Mouse (Mus musculus) midbrain, embryonic 10.5 days (tissue): ENCODE measurements at regions not wholly inside any gene's neighbourhood (a gene's known extent, or its start where the extent isn't known, plus 50 kb on each side); places are given as distances from the start of the nearest gene placed in this dataset.

Source experiments
- DNase-seq: peaks from one replicate; pipeline ENCODE4 v3.0.0-alpha.2; 2017; ENCODE audit warnings: low spot score
- H3K27ac ChIP-seq: fragments of 300-500 bp; sonication (generic); replicated peaks from 2 replicates; pipeline ENCODE4 v1.5.1; 2016; ENCODE audit warnings: mild to moderate bottlenecking
- H3K27me3 ChIP-seq: fragments of 300-500 bp; sonication (generic); 2 replicates; pipeline ENCODE4 v1.6.1; 2016; ENCODE audit warnings: low read depth, mild to moderate bottlenecking; ENCODE audit not compliant: poor library complexity, severe bottlenecking
- H3K36me3 ChIP-seq: fragments of 300-500 bp; sonication (generic); 2 replicates; pipeline ENCODE4 v1.6.1; 2016; ENCODE audit warnings: mild to moderate bottlenecking, moderate library complexity
- H3K4me1 ChIP-seq: fragments of 300-500 bp; sonication (generic); 2 replicates; pipeline ENCODE4 v1.6.1; 2016
- H3K4me3 ChIP-seq: fragments of 300-500 bp; sonication (generic); 2 replicates; pipeline ENCODE4 v1.5.1; 2016; ENCODE audit warnings: mild to moderate bottlenecking, moderate library complexity
- H3K9me3 ChIP-seq: fragments of 300-500 bp; sonication (generic); replicated peaks from 2 replicates; pipeline ENCODE4 v1.6.1; 2016; ENCODE audit warnings: mild to moderate bottlenecking
- WGBS: fragments of 180-500 bp; shearing (Covaris S2); methylation state at CpG from one replicate; pipeline ENCODE4 v1.1.7; 2016; 5-methylcytosine and 5-hydroxymethylcytosine counted together

DNA sequence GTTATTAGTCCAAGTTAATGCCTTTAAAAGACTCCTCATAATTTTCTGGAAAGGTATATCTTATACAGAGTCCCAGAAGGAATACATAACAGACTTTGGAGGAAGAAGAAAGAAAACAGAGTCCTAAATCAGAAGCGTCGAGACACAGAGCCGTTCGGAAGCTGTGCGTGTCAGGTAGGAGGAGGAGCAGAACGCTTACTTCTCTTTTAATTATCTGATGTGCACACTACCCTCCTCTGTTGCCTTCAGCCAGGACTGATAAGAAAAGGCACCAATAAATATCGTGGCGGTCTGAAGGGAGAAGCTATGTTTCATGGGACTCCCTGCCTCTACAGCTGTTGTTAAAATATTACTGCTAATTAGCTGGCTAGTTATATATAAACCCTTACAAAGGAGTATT, 296.2 kb downstream of the Dhx15 start:
- DNase-seq: no peak
- H3K9me3 ChIP-seq: no peaks in the 10 kb centered on the region
- no peak overlapping the region for H3K4me3 ChIP-seq
- no peak overlapping the region for H3K27ac ChIP-seq
- 94% methylated on average over 8 of the region's 8 CpGs for WGBS
- no peaks in the 10 kb centered on the region for H3K36me3 ChIP-seq
- no peaks in the 10 kb centered on the region for H3K27me3 ChIP-seq
- H3K4me1 ChIP-seq: no peaks in the 10 kb centered on the region

- no peaks in the 10 kb centered on the region for H3K36me3 ChIP-seq
- DNase-seq: no peak
- H3K4me3 ChIP-seq: no peak overlapping the region
- peaks cover 5% of the 10 kb centered on the region; the same call in 1 of the 2 replicates for H3K4me1 ChIP-seq
- 84% methylated on average over 4 of the region's 4 CpGs for WGBS
- no peak overlapping the region for H3K27ac ChIP-seq
- no peaks in the 10 kb centered on the region for H3K27me3 ChIP-seq
- H3K9me3 ChIP-seq: no peaks in the 10 kb centered on the region
These were observed 299.0 kb downstream of the Dhx15 start for GRCm38 (mm10) chr5:51891341-51891740.

DNA sequence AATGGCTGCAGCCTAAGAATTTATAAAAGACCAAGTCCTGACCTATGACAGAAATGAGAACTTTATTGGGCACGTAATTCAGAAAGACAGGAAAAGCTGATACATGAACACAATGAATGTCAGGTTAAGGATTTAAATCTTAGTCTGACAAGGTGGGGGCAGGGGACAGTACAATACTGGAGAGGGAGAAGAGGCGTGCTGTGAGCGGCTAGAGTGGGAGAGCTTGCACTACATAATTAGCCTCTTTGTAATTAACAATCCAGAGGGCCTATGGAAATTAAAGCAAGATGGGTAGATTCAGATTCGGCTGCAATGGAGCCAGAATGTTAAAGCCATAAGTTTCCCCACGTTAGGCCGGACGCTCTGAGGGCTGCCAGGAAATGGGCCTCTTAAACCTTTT, 301.9 kb downstream of the Dhx15 start:
- Histone ChIP-seq H3K36me3 (no peaks in the 10 kb centered on the region), H3K9me3 (no peaks in the 10 kb centered on the region), H3K27ac (no peak overlapping the region), H3K4me1 (peaks cover 5% of the 10 kb centered on the region; the same call in 1 of the 2 replicates), H3K27me3 (no peaks in the 10 kb centered on the region), H3K4me3 (no peak overlapping the region)
- 70% methylated on average over 7 of the region's 7 CpGs for WGBS
- DNase-seq: no peak

DNA sequence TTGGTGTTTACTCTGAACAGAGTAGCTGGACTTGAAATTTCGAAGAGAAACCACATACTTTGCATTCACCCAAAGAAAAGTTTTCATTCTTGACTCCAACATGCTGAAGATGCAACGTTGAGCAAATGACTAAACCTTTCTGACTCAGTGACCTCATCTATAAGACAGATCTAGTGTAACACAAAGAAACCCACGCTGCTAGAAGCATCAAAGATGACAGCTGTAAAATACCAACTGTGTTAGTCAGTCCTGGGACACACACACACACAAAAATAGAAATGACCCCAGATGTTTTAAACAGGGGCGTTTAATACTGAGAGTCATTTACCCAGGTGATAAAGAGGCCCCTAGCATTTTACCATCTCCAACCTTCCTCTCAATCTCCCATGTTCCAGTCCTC, 307.7 kb downstream of the Dhx15 start:
- Histone ChIP-seq H3K4me1 (no peaks in the 10 kb centered on the region), H3K4me3 (no peak overlapping the region), H3K36me3 (no peaks in the 10 kb centered on the region), H3K27me3 (no peaks in the 10 kb centered on the region), H3K27ac (no peak overlapping the region), H3K9me3 (no peaks in the 10 kb centered on the region)
- no peak for DNase-seq
- WGBS: 75% methylated on average over 4 of the region's 4 CpGs

DNA sequence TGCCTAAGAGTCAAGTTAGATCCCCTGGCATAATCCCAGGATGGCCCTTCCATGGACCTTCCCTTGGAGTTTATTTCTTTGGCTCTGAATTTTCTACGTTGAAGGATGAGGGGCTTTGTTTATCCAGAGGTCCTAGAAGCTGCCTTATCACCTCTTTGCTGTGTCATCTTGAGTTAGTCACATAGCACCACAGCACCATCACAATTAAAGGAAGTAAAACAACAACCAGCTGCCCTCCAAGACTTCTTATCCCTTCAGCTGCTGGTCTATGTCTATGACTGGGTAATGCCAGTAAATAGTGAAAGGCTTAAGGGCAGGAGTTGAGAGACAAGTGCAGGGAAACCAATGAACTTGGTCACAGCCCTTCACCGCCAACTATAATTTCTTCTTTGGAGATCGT, 308.1 kb downstream of the Dhx15 start:
- DNase-seq: no peak
- Histone ChIP-seq H3K4me3 (no peak overlapping the region), H3K27me3 (no peaks in the 10 kb centered on the region), H3K36me3 (no peaks in the 10 kb centered on the region), H3K27ac (no peak overlapping the region), H3K4me1 (no peaks in the 10 kb centered on the region), H3K9me3 (no peaks in the 10 kb centered on the region)
- 88% methylated on average over 3 of the region's 3 CpGs for WGBS

DNA sequence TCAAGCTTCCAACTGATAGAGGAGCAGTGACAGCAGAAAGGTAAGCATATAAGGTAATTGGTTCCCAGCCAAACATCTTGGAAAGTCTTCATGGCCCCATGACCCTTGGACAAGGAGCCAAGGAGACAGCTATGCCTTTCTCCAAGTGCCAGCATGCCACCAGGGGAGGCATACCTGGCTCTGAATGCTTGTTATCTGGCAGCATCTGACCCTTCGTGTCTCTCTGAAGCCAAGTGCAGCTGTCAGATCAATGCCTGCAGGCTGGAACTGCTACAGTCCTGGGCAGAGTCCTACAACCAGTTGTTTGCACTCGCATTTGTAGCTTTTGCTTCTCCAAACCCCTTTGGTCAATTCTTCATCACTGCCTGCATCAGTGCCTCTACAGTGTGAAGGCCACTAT, 309.3 kb upstream of the Ppargc1a start:
- DNase-seq: no peak
- 89% methylated on average over 2 of the region's 2 CpGs for WGBS
- no peak overlapping the region for H3K27ac ChIP-seq
- no peak overlapping the region for H3K4me3 ChIP-seq
- H3K4me1 ChIP-seq: no peaks in the 10 kb centered on the region
- no peaks in the 10 kb centered on the region for H3K36me3 ChIP-seq
- no peaks in the 10 kb centered on the region for H3K9me3 ChIP-seq
- H3K27me3 ChIP-seq: no peaks in the 10 kb centered on the region

GRCm38 (mm10) chr5:51873571-51873970, 306.0 kb upstream of the Ppargc1a start:
- Histone ChIP-seq H3K9me3 (no peaks in the 10 kb centered on the region), H3K36me3 (no peaks in the 10 kb centered on the region), H3K4me3 (no peak overlapping the region), H3K27ac (no peak overlapping the region), H3K27me3 (no peaks in the 10 kb centered on the region), H3K4me1 (no peaks in the 10 kb centered on the region)
- no peak for DNase-seq
- 88% methylated on average over 5 of the region's 5 CpGs for WGBS

DNA sequence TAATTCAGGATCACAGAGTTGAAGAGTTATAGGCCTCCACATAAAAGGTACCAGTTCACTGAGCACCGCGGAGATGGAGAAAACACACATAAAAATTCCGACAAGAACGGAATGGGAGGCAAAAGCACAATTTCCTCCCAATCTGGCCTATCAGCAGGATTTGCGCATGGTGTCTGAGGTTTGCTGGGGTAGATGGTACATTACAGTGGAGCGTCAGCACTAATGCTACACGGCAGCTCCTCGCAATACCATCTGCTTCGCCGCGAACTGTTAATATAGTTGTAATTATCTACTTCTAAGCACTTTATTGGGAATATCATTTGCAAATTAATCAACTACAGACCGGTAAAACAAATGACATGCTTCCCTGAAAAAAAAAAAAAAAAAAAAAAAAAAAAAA, 304.2 kb upstream of the Ppargc1a start:
- Histone ChIP-seq H3K9me3 (no peaks in the 10 kb centered on the region), H3K27me3 (no peaks in the 10 kb centered on the region), H3K36me3 (no peaks in the 10 kb centered on the region), H3K4me1 (no peaks in the 10 kb centered on the region), H3K27ac (no peak overlapping the region), H3K4me3 (no peak overlapping the region)
- no peak for DNase-seq
- WGBS: 96% methylated on average over 12 of the region's 12 CpGs

DNA sequence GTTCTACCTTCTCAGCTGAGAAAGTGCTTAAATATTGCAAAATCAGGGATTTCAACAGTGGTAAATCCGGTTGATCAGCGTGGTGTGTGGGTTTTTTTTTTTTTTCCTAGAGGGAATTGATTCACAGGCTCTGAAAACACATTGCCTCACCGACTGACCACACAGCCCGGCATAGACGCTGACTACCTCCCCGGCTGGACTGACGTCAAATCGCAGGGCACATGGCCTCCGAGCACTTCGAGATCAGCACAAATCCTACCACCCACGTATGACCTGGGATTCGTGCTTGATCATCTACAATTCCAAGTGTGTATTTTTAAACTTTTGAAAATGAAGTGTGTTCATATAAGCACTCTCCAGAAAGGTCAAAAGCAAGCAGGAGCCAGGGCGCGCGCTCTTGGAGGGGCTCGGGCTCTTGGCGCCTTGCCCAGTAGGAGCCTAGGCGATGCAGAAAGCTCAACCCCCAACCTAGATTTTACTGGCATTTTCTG, 300.7 kb upstream of the Ppargc1a start:
- H3K9me3 ChIP-seq: no peaks in the 10 kb centered on the region
- no peaks in the 10 kb centered on the region for H3K36me3 ChIP-seq
- no peaks in the 10 kb centered on the region for H3K4me1 ChIP-seq
- H3K27ac ChIP-seq: no peak overlapping the region
- H3K4me3 ChIP-seq: no peak overlapping the region
- DNase-seq: no peak
- H3K27me3 ChIP-seq: no peaks in the 10 kb centered on the region
- 93% methylated on average over 18 of the region's 18 CpGs for WGBS

DNA sequence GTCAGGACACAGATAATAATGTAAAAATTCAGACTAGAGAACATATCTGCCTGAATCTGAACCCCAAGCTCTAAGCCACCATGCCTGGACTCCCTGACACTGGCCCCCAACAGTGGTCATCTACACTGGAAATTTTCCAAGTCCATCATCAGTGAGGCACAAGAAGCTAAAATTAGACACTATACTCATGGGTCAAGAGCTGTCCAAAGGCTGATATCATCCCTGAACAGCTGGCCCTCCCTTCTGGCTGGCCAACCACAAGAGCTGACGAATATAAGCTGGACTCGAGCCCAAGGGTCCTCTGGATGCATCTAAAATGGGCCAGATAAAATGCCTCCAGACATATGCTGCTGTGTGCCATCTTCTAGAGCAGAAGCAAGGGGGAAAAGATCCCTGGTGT, 298.5 kb upstream of the Ppargc1a start:
- Histone ChIP-seq H3K36me3 (no peaks in the 10 kb centered on the region), H3K9me3 (no peaks in the 10 kb centered on the region), H3K4me3 (no peak overlapping the region), H3K4me1 (no peaks in the 10 kb centered on the region), H3K27me3 (no peaks in the 10 kb centered on the region), H3K27ac (no peak overlapping the region)
- no peak for DNase-seq
- 68% methylated on average over 2 of the region's 2 CpGs for WGBS

GRCm38 (mm10) chr5:51860496-51860895, 293.0 kb upstream of the Ppargc1a start:
- WGBS: 77% methylated on average over 5 of the region's 5 CpGs
- no peaks in the 10 kb centered on the region for H3K36me3 ChIP-seq
- no peak for DNase-seq
- H3K27ac ChIP-seq: no peak overlapping the region
- no peak overlapping the region for H3K4me3 ChIP-seq
- H3K9me3 ChIP-seq: no peaks in the 10 kb centered on the region
- H3K4me1 ChIP-seq: no peaks in the 10 kb centered on the region
- no peaks in the 10 kb centered on the region for H3K27me3 ChIP-seq

DNA sequence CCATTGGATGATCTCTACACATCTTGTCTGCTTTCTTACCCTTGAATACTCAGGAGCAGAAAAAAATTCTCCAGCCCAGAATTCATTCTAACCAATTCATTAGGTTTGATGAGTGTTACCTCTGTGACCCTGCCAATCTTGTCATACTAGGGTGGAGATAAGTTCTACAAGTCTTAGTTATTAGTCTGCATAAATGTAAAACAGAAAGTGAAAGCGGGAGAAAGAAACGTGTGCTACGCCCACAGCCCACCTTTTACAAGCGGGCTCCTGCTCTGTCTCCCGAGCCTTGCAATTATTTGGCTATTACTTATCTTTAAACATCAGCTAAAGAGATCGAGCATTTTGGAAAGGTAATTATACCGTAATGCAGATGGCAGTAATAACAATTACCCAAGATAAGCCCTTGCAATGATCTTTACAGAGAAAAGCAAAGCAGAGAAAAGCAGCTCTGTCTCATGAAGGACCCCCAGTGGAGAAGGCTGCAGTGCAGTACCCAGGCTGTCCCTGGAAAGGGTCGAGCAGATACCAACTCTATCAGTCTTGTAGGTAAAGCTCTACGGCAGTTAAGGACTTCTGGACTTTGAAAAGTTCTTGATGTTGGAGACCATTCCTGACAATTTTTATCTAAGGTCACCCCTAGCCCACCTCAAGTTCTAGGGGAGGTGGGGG, 286.1 kb upstream of the Ppargc1a start:
- Histone ChIP-seq H3K27me3 (no peaks in the 10 kb centered on the region), H3K4me3 (no peak overlapping the region), H3K36me3 (no peaks in the 10 kb centered on the region), H3K4me1 (no peaks in the 10 kb centered on the region), H3K9me3 (no peaks in the 10 kb centered on the region), H3K27ac (no peak overlapping the region)
- DNase-seq: no peak
- WGBS: 82% methylated on average over 9 of the region's 9 CpGs

DNA sequence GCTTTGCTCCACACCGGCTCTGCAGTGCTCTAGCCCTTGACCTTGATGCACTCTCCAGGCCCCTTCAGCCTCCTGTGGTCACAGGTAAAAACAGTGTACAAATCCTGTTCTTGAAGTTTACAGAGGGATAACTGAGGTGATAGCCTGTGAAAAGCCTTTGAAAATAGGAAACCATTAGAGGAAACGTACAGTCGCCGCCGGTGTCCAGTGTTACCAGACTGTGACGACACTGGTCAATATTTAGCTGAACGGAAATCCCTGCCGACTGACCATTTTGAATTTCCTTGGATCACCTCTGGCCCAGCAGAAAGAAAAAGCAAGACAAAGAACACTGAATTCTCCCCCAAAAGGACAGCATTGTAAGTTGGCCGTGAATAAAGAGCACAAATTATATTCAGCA, 282.6 kb upstream of the Ppargc1a start:
- no peaks in the 10 kb centered on the region for H3K4me1 ChIP-seq
- no peak for DNase-seq
- 91% methylated on average over 9 of the region's 9 CpGs for WGBS

DNA sequence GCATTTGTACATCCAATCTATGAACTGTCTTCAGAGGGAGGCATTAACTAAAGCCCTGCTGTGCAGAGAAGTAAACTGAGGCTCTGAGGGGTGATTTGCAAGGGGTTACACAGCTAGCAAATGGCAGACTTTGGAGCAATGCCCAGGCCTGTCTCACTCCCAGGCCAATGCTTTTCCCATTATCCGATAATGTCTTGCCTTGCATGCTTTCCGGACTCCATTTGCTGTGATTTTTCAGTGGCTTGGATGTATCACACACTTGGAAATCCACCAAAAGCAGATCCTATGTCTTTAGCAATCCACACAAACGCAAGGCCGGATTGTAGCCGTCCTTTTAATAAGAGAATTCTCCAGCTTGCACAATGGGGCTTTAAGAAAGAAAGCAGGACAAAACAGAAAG, 281.7 kb upstream of the Ppargc1a start:
- 91% methylated on average over 5 of the region's 5 CpGs for WGBS
- H3K27ac ChIP-seq: no peak overlapping the region
- H3K27me3 ChIP-seq: no peaks in the 10 kb centered on the region
- no peak for DNase-seq
- no peaks in the 10 kb centered on the region for H3K9me3 ChIP-seq
- H3K4me1 ChIP-seq: no peaks in the 10 kb centered on the region
- no peaks in the 10 kb centered on the region for H3K36me3 ChIP-seq
- H3K4me3 ChIP-seq: no peak overlapping the region

More for the DNA sequence above, 282.6 kb upstream of the Ppargc1a start:
- no peaks in the 10 kb centered on the region for H3K36me3 ChIP-seq
- no peak overlapping the region for H3K27ac ChIP-seq
- no peaks in the 10 kb centered on the region for H3K9me3 ChIP-seq
- H3K27me3 ChIP-seq: no peaks in the 10 kb centered on the region
- H3K4me3 ChIP-seq: no peak overlapping the region
